Mouse (Mus musculus) CD4-positive naive resting alpha-beta T cell, adult 76 days (primary cell): Measurements from ENCODE around the gene Amt. TPM values are rescaled to one million over a fixed set of nuclear protein-coding genes. Genes with fewer than 3 reads are reported as not detected.

ENCODE experiments used
- total RNA-seq: library from RNA; stranded (reverse); gene quantifications from one replicate; pipeline ENCODE4 v1.2.4, GENCODE M21; 2023

Gene Amt
- 1.4 TPM for total RNA-seq

GRCm38 (mm10) chr9:108296453-108297355 is at the start of gene Amt:
TSS of gene Amt (plus strand) at chr9:108296853.

GRCm38 (mm10) chr9:108263690-108264190 is 32.9 kb upstream of the Amt start, which contains the start of gene Dag1:
TSS of gene Dag1 (minus strand) at chr9:108263958.

DNA sequence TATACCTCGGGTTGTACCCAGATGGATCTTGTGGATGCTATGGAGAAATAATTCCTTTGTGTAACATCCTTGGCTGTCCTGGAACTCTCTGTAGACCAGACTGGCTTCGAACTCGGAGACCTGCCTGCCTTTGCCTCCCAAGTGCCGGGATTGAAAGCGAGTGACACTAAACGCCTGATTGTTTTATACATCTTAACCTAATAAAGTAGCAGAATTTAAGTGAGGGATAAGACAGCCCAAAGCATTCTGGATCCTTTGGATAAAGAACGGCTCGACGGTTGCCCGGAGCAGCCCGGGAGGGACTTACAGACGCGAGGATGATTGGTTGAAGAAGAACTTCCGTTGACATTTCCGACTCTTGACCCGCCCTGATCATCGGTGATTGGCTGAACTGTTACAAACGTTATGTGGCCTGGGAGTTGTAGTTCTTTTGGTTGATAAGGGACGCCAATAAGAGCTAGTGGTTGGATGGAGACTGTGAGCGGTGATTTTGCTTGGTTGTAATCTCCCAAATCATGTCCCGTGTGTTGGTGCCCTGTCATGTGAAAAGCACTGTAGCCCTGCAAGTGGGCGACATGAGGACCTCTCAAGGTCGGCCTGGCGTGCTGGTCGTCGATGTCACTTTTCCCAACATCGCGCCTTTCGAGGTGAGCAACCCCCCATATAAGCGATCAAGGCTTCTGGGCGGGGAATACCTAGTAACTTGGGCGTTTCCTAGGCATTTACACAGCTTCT is 6.5 kb upstream of the Amt start, which contains the start of gene Nicn1:
Nicn1 (plus strand) TSS at position 414 of the 735 bp plus-strand sequence.

GRCm38 (mm10) chr9:108305629-108306520 is 9.2 kb downstream of the Amt start, which contains the start of the genes Rhoa and Tcta:
TSS of gene Rhoa (plus strand) at chr9:108306129.
TSS of gene Tcta (minus strand) at chr9:108306160.

DNA sequence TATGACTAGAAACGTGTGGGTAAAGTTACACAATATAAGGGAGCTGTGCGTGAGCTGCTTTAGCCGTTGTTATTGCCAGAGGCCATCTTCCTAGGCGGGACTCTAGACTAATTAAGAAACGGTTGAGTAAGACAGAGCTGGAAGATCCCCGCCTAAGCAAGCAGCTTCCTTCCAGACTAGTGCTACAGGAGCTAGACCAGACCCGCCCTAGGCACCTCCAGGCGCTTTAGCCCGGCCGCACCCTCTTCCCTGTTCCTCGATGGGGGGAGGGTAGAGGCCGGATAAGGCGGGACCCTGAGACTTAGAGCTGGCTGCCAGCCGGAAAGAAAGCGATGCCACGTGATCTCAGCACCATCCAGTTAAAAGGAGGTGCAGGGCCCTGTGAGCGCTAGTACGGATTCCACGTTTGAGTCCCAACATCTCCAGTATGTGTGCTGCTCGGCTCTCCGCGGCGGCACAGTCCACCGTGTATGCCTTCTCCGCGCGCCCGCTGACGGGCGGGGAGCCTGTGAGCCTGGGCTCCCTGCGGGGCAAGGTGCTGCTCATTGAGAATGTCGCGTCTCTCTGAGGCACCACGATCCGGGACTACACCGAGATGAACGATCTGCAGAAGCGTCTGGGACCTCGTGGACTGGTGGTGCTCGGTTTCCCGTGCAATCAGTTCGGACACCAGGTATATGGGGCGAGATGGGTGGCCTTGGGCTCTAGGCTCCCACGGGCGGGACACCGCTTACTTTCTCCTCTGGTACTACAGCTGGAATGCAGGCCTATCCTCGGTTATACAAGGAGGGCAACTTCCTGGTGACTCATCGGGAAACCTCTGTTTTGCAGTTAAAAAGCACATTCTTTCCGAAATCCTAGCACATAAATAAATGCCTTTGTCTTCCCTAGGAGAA is 42.5 kb downstream of the Amt start, which contains the start of gene Gpx1:
Gpx1 (plus strand) TSS at position 18 of the 896 bp plus-strand sequence.

DNA sequence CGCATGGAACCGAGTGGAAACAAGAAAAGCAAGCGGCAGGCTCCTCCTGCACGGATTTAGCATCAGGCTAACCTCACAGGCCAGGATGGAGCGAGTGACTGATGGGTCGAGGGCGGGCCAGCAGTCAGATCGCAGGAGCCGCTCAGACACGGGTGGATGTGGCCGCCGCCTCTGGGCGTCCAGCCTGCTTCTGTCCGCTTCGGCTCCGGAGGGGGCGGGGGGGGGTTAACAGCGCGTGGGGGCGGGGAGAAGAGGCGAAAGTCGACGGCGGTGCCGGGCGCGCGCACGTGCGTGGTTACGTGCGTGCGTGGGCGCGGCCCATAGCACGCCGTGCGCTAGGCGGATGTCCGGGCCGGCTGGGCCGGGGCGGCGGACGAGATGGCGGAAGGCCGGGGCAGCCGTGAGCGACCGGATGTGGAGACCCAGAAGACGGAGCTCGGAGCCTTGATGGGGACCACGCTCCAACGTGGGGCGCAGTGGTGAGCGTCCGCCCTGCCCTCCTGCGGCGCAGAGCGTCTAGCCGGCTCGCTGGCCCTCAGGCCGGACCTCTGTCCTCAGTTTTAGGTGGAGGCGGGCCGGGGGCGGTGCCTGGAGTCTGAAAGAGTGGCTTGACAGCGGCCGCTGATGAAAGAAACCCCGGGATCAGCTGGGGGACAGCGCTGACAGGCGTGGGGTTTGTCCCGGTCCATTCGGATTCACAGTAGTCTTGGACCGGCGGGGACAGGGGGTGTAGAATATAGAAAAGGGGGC is 51.1 kb downstream of the Amt start, which contains the start of gene Usp4:
Usp4 (plus strand) TSS at position 314 of the 750 bp plus-strand sequence.

Other genes starting within 250 kb of the Amt start
- gene Gmppb, start 247.6 kb upstream of the Amt start, total RNA-seq: 23.7 TPM
- gene Amigo3, start 243.7 kb upstream of the Amt start, total RNA-seq: 5.9 TPM
- gene Mst1, start 216.4 kb upstream of the Amt start, total RNA-seq: 0.26 TPM
- 172 TPM for gene Rnf123, start 213.5 kb upstream of the Amt start, total RNA-seq
- gene Apeh, start 202.2 kb upstream of the Amt start, total RNA-seq: 121 TPM
- 0.50 TPM for gene Bsn, start 106.5 kb upstream of the Amt start, total RNA-seq
- 21.3 TPM for gene Dag1, start 32.9 kb upstream of the Amt start, total RNA-seq
- gene Nicn1, start 6.4 kb upstream of the Amt start, total RNA-seq: 2.4 TPM
- 371 TPM for gene Rhoa, start 9.3 kb downstream of the Amt start, total RNA-seq
- 7.6 TPM for gene Tcta, start 9.3 kb downstream of the Amt start, total RNA-seq
- 164 TPM for gene Gpx1, start 42.0 kb downstream of the Amt start, total RNA-seq
- 142 TPM for gene Usp4, start 51.0 kb downstream of the Amt start, total RNA-seq
- gene 1700102P08Rik, start 96.0 kb downstream of the Amt start, total RNA-seq: 4.2 TPM
- gene Ccdc36, start 131.6 kb downstream of the Amt start, total RNA-seq: not detected
- gene BC048562, start 139.6 kb downstream of the Amt start, total RNA-seq: not detected
- gene Ccdc71, start 163.7 kb downstream of the Amt start, total RNA-seq: 24.7 TPM
- gene Klhdc8b, start 164.7 kb downstream of the Amt start, total RNA-seq: 5.7 TPM
- 0.59 TPM for gene Lamb2, start 182.9 kb downstream of the Amt start, total RNA-seq
- gene Usp19, start 193.7 kb downstream of the Amt start, total RNA-seq: 325 TPM
- gene Qars, start 210.9 kb downstream of the Amt start, total RNA-seq: 200 TPM
- 248 TPM for gene Qrich1, start 220.0 kb downstream of the Amt start, total RNA-seq